Mouse (Mus musculus) yolk sac, embryonic 10.5 days (tissue): ENCODE measurements around the gene Prss56.

Source experiments
- DNase-seq: peaks from one replicate; pipeline ENCODE4 v3.0.0-alpha.2; 2017; ENCODE audit warnings: low spot score

Prss56 gene

DNA sequence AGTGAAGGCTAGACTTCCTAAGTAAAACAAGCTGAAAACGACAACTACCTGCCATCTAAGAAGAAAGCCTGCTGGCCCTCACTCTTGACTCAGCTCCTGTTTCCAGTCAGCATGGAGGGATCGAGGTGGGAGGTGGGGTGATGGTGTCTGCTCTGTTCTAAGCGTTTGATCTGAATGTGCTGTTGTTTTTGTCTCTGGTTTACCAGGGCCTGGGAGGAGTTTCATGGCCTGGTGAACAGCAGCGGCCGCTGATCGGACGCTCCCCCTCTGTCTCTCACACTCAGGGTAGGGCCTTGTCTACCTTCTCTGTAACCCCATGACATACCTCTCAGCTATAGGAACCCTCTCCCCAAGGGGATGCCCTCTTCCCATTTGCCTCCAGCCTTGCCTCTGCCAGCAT, 49.1 kb downstream of the Prss56 start:
- no peak for DNase-seq
